Mouse (Mus musculus): ENCODE results near the gene Kifap3.

- TF ChIP-seq CTCF (IDR thresholded peaks at IDR 0.05; ENCODE audit: low read depth, low read length) (no peak), POLR2A (IDR thresholded peaks at IDR 0.05; ENCODE audit: borderline replicate concordance, low read depth, low read length) (no peak)
These were observed 114.6 kb downstream of the Kifap3 start for GRCm38 (mm10) chr1:163893774-163894527.

Measured in bone marrow macrophage, adult 2 months (primary cell).